Mouse (Mus musculus) neural tube, embryonic 10.5 days (tissue): ENCODE results near the gene Per1.

ENCODE experiments used
- DNase-seq: peaks from one replicate; pipeline ENCODE4 v3.0.0-alpha.2; 2017; ENCODE audit warnings: low spot score; ENCODE audit errors: extremely low spot score

Gene Per1

DNA sequence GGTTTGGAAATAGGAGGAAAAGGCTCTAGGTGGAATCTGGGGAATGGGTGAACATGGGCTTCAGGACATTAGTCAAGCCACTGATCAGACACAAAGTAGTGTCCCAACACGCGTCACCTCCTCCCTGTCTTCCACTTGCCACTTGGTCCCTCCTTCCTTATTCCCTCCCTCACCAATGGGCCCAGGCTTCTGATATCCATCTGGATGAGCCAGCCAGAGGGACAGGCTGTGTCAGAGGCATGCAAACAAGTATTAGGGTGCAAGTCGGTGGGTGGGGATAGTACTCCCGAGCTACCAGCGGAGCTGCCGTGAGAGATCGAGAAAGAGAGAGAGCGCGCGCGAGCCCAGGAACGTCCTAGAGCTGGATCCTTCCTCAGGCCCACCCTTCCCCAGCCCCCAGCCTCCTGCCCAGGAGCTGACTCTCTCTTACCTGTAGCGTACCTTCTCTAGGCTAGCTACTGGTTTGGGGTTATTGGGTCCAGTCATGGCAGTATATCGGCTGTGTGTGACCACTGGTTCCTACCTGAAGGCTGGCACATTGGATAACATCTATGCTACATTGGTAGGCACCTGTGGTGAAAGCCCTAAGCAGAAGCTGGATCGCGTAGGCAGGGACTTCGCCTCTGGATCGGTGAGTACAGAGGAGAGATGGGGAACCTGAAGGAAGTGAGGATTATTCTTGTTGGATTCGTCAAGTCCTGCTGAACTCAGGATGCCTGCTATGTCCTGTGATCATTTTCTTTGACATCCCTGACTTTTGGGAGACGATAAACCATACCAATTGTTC, 31.1 kb downstream of the Per1 start:
- DNase-seq = peak; percentile 31

DNA sequence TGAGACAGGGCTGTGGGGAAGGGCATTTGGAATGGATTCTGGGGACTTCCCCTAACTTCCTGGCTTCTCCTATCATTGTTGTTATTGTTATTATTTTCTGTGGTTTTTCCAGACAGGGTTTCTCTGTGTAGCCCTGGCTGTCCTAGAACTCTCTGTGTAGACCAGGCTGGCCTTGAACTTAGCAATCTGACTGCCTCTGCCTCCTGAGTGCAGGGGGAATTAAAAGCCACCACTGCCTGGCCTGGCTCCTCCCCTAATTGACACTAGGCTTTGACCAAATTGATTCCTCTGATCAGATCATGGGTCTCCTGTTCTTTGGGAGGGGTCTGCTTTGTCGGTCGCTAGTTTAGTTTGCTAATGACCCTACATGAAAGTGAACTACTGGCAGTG, 31.7 kb downstream of the Per1 start:
- DNase-seq = no peak

DNA sequence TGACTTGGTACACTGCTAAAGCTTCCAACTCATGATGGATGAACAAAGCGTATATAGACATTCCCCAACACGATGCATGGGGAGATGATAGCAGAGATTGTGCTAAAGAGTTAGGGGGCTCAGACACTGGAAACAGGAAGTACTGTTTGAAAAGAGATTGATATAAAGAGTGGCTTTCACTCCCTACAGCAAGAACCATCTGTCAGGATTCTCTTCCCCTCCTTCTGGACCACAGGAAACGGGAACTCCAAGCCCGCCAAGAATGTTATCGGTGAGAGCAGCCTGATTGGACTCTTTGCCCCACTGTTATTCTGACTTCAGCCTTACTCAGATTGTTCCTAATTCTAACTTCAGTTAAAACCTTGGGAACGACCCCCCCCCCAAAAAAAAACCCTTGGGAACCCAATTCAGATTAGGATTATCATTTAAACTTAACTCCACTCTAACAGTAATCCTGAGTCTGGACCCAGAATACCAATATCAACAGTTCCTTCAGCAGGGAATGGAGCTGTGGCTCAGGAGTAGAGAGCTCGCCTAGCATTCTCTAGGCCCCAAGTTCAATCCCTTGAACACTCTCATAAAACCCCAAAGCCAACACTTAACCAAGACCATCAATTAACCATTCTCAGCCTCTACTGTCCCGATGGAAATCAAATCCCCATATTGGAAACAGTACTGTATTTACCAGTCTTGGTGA, 33.6 kb downstream of the Per1 start:
- DNase-seq = no peak

DNA sequence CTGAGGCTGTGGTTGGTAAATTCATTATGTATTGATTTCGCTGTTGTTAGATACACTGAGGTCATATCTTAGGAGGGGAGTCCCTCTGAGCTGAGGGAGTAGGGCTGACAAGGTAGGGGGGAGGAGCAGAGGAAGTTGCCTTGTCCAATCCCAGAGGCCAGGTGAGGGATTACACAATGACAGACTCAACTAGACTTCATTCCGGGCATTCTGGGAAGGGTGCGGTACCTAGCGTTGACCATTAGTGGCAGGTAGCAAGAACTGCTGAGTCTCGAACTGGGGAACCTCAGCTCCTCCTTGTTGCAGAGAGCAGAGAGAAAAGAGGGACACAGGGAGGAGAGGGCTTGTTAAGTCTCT, 38.5 kb downstream of the Per1 start:
- no peak for DNase-seq

DNA sequence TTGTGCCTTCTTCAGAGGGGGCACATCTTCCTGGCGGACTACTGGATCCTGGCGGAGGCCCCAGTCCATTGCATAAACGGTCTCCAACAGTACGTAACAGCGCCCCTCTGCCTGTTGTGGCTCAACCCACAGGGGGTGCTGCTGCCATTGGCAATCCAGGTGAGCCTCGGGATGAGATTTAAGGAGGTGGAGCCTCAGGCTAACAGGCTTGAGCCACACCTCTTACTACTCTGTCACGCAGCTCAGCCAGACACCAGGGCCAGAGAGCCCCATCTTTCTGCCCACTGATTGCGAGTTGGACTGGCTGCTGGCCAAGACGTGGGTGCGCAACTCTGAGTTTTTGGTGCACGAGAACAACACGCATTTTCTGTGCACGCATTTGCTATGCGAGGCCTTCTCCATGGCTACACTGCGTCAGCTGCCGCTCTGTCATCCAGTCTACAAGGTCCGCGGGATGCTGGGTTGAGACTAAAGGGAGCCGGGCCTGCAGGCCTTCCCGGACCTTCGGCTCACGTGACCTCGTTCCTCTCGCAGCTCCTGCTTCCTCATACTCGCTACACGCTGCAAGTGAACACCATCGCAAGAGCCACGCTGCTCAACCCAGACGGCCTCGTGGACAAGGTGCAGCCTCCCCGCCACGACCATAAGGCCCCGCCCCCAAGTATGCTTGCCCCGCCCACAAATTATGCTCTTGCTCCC, 39.1 kb downstream of the Per1 start:
- DNase-seq = peak; percentile 61

DNA sequence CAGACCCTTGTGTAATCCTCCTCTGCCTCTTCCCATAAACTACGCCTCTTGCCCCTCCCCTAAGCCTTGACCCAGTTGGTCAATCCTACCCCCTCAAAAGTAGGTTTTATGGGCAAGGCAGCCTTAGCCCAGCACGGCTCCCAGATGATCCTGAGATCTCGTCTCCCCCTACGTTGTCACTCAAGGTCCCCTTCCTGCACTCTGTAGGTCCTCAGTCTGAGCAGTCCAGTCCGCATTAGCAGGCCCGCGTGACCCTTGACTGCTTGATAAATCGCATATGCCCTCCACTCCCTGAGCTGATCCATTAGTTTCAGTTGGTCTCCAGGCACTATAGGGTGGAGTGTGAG, 39.6 kb downstream of the Per1 start:
- DNase-seq = no peak

DNA sequence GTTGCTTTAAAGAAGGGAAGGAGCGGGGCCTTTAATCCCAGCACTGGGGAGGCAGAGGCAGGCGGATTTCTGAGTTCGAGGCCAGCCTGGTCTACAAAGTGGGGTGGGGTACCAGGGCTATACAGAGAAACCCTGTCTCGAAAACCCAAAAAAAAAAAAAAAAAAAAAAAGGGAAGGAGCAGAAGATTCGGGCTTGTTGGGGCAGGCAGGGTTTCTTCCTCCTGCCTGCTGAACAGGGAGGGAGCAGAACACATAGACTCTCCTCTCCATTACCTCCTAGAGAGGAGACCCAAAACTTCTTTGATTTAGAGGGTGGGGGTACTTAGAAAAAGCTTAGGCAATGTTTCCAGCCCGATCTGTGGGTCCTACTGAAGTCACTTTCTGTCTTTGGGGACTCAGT, 40.3 kb downstream of the Per1 start:
- DNase-seq = no peak

DNA sequence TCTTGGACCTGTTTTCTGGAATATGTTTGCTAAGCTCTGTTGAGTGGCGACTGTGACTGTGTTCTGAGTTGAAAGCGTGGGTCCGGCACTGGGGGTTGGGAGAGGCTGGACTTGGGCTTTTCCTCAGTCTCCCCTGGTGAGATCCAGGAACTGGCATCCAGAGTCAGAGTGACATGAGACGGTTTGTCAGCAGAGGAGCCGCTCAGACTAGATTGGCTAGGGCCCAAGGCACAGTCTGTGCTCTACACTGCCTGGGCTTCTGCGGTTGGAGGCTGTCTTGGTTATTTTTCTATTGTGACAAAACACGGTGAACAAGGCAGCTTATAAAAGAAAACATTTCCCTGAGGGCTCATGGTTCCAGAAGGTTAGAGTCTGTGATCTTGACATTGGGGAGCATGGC, 52.5 kb downstream of the Per1 start:
- DNase-seq = no peak

DNA sequence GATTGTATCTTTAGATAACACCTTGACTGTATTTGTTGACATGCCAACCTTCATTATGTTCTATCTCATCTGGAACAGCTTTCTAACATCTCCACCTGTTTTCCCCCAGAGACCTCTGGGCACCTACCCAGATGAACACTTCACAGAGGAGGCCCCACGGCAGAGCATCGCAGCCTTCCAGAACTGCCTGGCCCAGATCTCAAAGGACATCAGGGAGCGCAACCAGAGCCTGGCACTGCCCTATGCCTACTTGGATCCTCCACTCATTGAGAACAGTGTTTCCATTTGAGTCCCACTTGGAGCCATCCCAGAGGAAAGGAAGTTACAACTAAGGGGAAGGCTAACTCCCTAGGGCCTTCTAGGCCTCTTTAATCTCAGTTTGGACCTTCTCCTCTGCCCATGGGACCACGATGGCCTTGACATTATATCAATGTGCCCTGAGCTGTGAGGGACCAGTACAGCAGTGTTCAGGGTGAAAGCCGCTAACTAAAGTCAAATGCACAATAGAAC, 53.5 kb downstream of the Per1 start:
- DNase-seq = no peak

DNA sequence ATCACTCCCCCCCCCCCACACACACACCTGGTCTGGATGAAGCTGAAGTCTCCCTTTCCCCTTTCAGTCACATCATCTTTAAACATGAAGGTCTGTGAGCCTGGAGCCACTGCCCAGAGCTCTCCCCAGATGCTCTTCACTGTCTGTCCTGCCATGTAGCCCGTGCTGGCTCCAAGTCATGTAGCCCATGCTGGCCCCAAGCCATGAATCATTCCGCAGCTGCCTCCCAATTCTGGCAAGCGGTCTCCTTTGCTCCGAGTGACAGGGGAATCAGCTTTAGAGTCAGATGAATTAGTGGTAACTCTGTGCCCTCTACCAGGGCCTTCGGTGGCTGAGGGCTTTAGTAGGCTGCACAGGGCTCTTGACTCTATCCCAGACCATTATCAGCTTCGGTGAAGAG, 54.7 kb downstream of the Per1 start:
- no peak for DNase-seq

DNA sequence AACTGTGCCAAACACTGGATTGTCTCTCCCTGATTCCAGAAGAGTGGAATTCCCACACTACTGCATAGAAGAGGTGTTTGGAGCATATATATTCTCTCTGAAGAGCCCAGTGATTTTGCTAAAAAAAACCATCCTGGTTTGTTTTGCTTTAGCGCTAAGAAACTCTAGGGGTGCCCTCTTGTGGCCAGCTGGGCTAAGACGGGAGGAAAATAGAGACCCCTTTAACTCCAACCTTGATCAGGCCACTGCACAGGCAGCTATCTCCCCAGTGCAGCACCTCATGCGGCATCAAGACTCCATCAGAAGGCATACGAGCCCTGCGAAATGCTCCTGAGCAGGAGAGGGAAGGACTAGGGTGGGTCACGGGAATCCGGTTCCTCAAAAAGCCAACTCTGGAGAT, 55.4 kb downstream of the Per1 start:
- peak; percentile 61 for DNase-seq

DNA sequence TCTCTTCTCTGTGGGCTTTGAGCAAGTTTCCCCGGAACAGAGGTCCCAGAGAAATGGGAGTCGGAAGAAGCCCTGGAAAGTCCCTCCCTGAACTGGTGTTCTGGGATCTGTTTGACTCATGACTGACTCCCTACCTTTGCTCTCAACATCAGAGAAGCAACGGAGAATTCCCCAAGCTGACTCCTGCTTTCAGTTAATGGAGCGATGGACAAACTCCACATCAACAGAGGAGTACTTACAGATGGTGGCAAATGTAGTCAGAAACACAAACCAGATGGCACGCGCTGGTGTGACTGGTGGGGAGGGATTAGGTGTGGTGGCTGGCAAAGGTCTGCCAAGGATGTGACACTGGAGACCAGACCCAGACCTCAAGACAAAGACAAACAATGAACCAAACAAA, 56.0 kb downstream of the Per1 start:
- no peak for DNase-seq

DNA sequence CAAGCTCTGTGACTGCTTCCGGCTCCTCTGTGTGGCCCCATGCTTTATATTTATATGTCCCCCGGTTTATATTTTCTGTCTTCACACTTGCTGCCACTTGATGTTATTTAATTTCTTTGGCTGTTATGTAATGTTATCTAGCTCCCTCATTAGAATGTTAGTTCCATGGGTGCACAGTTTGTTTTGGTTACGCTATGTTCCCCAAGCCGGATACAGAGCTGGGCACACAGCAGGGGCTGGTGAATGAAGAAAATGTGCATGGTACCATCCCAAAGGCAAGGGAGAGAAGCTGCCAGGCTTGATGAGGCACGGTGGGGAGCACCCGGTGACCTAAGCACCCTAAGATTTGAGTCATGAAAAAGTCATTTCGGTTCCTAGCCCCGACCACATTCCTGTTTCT, 58.8 kb downstream of the Per1 start:
- no peak for DNase-seq

DNA sequence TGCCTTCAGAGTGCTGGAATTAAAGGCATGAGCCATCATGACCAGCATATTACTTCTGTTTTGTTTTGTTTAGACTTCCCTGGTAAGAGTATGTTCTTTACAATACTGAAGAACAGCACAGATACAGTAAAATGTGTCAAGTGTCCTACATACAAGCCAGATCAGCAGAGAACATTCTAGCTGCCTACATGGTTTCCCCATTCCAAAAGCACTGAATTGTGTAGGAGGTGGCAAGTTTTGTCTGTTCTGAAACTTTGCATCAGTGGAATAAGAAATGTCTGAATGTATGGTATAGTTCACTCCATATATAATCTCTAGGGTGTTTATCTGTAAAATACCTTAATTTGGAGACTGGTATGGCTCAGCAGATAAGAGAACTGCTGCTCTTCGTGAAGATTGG, 60.3 kb downstream of the Per1 start:
- DNase-seq = no peak

DNA sequence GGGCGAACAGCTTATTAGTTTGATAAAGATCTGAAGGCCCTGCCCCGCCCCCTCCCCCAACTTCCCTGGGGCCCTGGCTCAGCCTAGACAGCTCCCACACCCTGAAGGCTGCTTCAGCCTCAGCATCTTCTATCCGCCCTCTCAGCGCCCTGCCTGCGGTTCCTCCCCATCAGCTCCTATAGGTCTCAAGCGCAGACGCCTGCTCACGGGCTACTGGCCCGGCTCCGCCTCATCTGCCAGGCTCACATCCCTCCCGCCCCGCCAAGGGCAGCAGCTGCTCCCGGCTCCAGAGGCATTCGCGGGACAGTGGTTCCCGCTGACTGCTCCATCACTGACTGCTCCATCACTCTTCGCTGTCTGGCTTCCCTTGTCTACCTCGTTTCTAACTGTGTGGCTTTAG, 61.8 kb downstream of the Per1 start, which contains the start of gene Alox12b:
Alox12b (plus strand) TSS at position 190 of the 400 bp plus-strand sequence.
- peak; percentile 45 for DNase-seq
